Mouse (Mus musculus): Measurements from ENCODE around the gene C2cd3.

- TF ChIP-seq TCF12 (IDR thresholded peaks at IDR 0.05; ENCODE audit: insufficient read depth, poor library complexity, severe bottlenecking) (no peak), MAX (IDR thresholded peaks at IDR 0.05; ENCODE audit: low read depth) (no peak), MYOG (IDR thresholded peaks at IDR 0.05; ENCODE audit: control insufficient read depth in 1 of 3, insufficient read depth in 1 of 3, insufficient read length in 2 of 3, low read depth in 2 of 3) (no peak), TCF3 (IDR thresholded peaks at IDR 0.05; ENCODE audit: insufficient read length, low read depth) (no peak), POLR2AphosphoS2 (IDR thresholded peaks at IDR 0.05; ENCODE audit: insufficient read length, low read depth) (no peak), POLR2A (IDR thresholded peaks at IDR 0.05; ENCODE audit: insufficient read length, low read depth) (no peak), E2F4 (IDR thresholded peaks at IDR 0.05; ENCODE audit: insufficient read depth) (no peak), REST (IDR thresholded peaks at IDR 0.05; ENCODE audit: insufficient read depth, insufficient read length) (no peak), MYOD1 (IDR thresholded peaks at IDR 0.05; ENCODE audit: control insufficient read depth in 1 of 3, insufficient read length in 2 of 3, low read depth in 2 of 3) (no peak), USF1 (IDR thresholded peaks at IDR 0.05; ENCODE audit: low read depth) (no peak)
Observed at GRCm38 (mm10) chr7:100381161-100381560, 9.1 kb downstream of the C2cd3 start.
